Mouse (Mus musculus) hindbrain, embryonic 14.5 days (tissue): ENCODE measurements around the gene Gm6685. TPM values are rescaled to one million over a fixed set of nuclear protein-coding genes. Genes with fewer than 3 reads are reported as not detected.
"Not testable (repeated sequence)": the region's sequence is repeated elsewhere in the genome, so short reads cannot be mapped to it uniquely, and the experiment has no call there.

Source experiments
- ATAC-seq: fragments of 200-750 bp; cut with Nextera tagmentation; 2 replicates; pipeline ENCODE4 v1.8.0; 2017; ENCODE audit warnings: moderate number of reproducible peaks, mild to moderate bottlenecking, moderate TSS enrichment, moderate library complexity; ENCODE audit not compliant: low FRiP score
- DNase-seq: peaks from one replicate; pipeline ENCODE4 v3.0.0-alpha.2; 2015; ENCODE audit warnings: low spot score
- H3K27ac ChIP-seq: fragments of 300-500 bp; sonication (generic); 2 replicates; pipeline ENCODE4 v1.5.1; 2014; ENCODE audit warnings: mild to moderate bottlenecking, moderate library complexity
- H3K27me3 ChIP-seq: fragments of 300-500 bp; sonication (generic); 2 replicates; pipeline ENCODE4 v1.6.1; 2014; ENCODE audit warnings: mild to moderate bottlenecking, low read length, mixed read lengths; ENCODE audit not compliant: control insufficient read depth, insufficient read depth
- H3K36me3 ChIP-seq: fragments of 300-500 bp; sonication (generic); replicated peaks from 2 replicates; pipeline ENCODE4 v1.6.1; 2014; ENCODE audit not compliant: control insufficient read depth, insufficient read depth
- H3K4me1 ChIP-seq: fragments of 300-500 bp; sonication (generic); replicated peaks from 2 replicates; pipeline ENCODE4 v1.6.1; 2014; ENCODE audit warnings: antibody characterized with exemption, low read length, mixed read lengths; ENCODE audit not compliant: control insufficient read depth, insufficient read depth
- H3K4me2 ChIP-seq: fragments of 300-500 bp; sonication (generic); replicated peaks from 2 replicates; pipeline ENCODE4 v1.6.1; 2014; ENCODE audit warnings: mild to moderate bottlenecking, moderate library complexity
- H3K4me3 ChIP-seq: fragments of 300-500 bp; sonication (generic); replicated peaks from 2 replicates; pipeline ENCODE4 v1.5.1; 2014; ENCODE audit warnings: mild to moderate bottlenecking, low read length
- H3K9ac ChIP-seq: fragments of 300-500 bp; sonication (generic); 2 replicates; pipeline ENCODE4 v1.6.1; 2014
- H3K9me3 ChIP-seq: fragments of 300-500 bp; sonication (generic); 2 replicates; pipeline ENCODE4 v1.6.1; 2016; ENCODE audit warnings: low read length; ENCODE audit not compliant: control insufficient read depth
- WGBS: fragments of 180-500 bp; shearing (Covaris S2); extraction: QIAGEN DNeasy Blood & Tissue Kit; methylation state at CpG from one replicate; pipeline ENCODE4 v1.1.7; 2014; 5-methylcytosine and 5-hydroxymethylcytosine counted together
- polyA plus RNA-seq: library from polyadenylated mRNA; unstranded; fragments of >200 nt; fragmentation: Nextera tagmentation; extraction: Ambion mirVana; gene quantifications from 2 replicates; pipeline ENCODE4 v1.2.1, GENCODE M21; 2014

The Gm6685 gene
- polyA plus RNA-seq: not detected in 2 replicates

DNA sequence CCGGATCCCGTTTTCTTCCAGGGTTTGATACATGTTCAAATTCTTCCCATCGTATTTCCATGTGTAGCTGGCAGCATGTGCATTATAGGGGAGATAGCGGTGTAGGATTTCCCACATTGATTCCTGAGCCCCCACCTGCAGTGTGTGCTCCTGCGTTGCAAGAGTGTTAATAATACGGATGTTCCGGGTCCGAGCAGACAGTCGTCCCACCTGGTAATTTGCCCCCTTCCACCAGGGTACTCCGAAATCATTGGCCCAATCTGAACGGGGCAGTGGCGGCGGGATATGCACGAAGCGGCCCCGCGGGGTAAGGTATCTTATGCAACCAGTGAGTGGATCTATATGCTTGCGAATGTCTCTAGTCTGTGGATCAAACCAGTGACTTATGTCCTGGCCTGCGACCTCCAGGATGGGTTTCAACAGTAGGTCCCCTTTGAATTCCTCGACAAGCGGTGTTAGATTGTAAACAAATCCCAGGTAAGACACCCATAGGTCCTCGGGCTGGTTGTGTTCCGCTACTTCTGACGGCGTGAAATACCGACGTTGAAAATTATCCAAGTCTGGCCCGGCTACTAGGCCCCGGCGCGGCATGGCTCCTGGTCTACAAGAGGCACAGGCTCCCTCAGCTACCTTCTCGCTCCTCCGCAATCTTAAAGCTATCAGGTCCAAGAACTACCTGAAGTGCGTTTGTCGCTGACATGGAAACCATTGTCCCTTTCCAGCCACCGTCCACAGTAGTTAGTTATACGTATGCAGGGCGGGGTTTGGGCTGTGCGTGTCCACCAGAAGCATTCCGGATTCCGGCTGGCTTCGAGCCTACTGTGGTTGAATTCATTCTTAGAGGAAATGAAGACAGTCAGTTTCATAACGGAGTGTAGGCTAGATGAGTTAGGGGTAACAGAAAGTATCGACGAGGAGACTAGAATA, at the start of gene Gm6685:
Gene Gm6685 (minus strand): TSS at position 644 of the 927 bp plus-strand sequence.
- not testable (repeated sequence) for H3K9ac ChIP-seq, ATAC-seq, H3K9me3 ChIP-seq, H3K36me3 ChIP-seq, H3K4me2 ChIP-seq, H3K4me1 ChIP-seq, H3K27ac ChIP-seq, DNase-seq, H3K27me3 ChIP-seq, H3K4me3 ChIP-seq
- 95% methylated on average over 42 of the region's 45 CpGs for WGBS

DNA sequence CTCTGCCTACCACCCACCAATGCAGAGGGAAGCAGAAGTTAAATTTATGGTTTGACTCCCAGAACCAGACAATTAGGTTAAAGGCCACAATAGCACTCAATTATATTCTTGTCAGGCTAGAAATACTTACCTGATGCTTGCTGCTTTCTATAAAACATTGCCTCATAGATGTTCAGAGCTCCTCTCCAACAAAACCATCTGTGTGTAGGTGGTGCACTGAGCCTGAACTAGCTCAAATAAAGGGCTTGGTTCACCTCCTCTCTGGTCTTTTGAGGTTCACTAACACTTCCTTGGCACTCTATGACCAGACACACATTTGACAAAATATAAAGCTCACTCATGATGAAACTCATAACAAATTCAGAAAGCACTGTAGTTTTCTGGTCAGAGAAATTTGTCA, 36.2 kb upstream of the Gm6685 start:
- H3K4me1 ChIP-seq: no peaks in the 10 kb centered on the region
- H3K9ac ChIP-seq: no peak overlapping the region
- DNase-seq (no peak), ATAC-seq (no peak)
- no peak overlapping the region for H3K4me3 ChIP-seq
- no peak overlapping the region for H3K27ac ChIP-seq
- H3K9me3 ChIP-seq: no peaks in the 10 kb centered on the region
- H3K36me3 ChIP-seq: no peaks in the 10 kb centered on the region
- no peak overlapping the region for H3K4me2 ChIP-seq
- no peaks in the 10 kb centered on the region for H3K27me3 ChIP-seq

DNA sequence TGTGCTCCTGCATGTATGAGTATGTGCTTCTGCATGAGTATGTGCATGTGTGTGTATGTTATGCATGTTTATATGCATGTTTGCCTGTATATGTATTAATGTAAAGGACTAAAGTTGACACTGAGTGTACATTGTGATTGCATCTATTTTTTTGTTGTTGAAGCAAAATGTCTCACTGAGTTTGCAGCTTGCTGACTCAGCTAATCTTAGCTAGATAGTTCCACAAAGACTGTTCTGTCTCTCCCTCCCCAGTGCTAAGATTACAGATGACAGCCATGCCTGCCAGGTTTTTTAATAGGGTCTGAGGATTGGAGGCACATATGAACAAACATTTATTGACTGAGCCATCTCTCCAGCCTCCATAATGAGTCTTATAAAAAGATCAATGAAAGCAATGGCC, 35.0 kb upstream of the Gm6685 start:
- Histone ChIP-seq H3K27me3 (no peaks in the 10 kb centered on the region), H3K4me2 (no peak overlapping the region)

DNA sequence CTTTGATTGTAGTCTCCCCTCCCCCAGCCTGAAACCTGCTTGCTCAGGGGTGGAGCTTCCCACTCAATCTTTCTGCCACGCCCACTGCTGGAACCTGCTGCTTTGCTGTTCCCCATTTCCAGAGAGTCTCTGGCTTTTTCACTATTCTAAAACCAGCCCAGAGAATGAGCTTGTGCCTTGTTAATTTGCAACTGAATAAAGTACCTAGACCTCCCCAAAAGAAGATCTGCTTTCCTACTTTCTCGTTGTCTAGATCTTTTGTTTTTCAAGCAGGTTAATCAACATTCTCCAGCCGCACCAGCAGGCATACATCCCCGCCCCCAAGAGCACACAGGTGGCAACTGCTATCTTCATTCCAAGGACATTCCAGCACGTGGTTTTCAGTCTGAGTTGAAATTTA, 31.7 kb upstream of the Gm6685 start:
- not testable (repeated sequence) for H3K4me3 ChIP-seq, H3K27ac ChIP-seq, H3K9me3 ChIP-seq, H3K4me1 ChIP-seq, ATAC-seq, H3K9ac ChIP-seq, H3K27me3 ChIP-seq, H3K36me3 ChIP-seq, H3K4me2 ChIP-seq, DNase-seq
- 76% methylated on average over 5 of the region's 5 CpGs for WGBS

More for the DNA sequence above, 35.0 kb upstream of the Gm6685 start:
- no peak for DNase-seq
- no peak overlapping the region for H3K9ac ChIP-seq
- H3K4me1 ChIP-seq: no peaks in the 10 kb centered on the region
- ATAC-seq: no peak
- H3K36me3 ChIP-seq: no peaks in the 10 kb centered on the region
- no peak overlapping the region for H3K27ac ChIP-seq
- H3K9me3 ChIP-seq: 0 out of 2 replicates have a peak, but pooled peaks cover 4% of the 10 kb centered on the region
- no peak overlapping the region for H3K4me3 ChIP-seq

DNA sequence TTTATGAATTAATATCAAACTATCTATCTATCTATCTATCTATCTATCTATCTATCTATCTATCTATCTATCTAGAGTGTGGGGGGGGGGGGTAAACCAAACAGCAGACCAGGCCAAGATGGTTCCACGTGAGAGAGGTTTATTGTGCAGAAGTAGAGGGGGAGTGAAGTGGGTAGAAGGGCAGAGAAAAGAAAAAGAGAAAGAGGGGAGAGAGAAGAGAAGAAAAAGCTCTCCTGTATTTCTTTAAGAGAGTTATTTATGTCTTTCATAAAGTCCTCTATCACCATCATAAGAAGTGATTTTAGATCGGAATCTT, 26.2 kb upstream of the Gm6685 start:
- ATAC-seq (peak; percentile 31; the same call in 1 of the 2 replicates), DNase-seq (no peak)
- no peaks in the 10 kb centered on the region for H3K27me3 ChIP-seq
- peaks cover 12% of the 10 kb centered on the region for H3K4me1 ChIP-seq
- 40% methylated on average over 2 of the region's 2 CpGs for WGBS
- H3K9ac ChIP-seq: peak overlapping the region; percentile 56
- peak overlapping the region; percentile 61 for H3K4me2 ChIP-seq
- H3K36me3 ChIP-seq: no peaks in the 10 kb centered on the region
- H3K27ac ChIP-seq: peak overlapping the region; percentile 57; the same call in 1 of the 2 replicates
- H3K4me3 ChIP-seq: peak overlapping the region; percentile 27
- 0 out of 2 replicates have a peak, but pooled peaks cover 4% of the 10 kb centered on the region for H3K9me3 ChIP-seq

DNA sequence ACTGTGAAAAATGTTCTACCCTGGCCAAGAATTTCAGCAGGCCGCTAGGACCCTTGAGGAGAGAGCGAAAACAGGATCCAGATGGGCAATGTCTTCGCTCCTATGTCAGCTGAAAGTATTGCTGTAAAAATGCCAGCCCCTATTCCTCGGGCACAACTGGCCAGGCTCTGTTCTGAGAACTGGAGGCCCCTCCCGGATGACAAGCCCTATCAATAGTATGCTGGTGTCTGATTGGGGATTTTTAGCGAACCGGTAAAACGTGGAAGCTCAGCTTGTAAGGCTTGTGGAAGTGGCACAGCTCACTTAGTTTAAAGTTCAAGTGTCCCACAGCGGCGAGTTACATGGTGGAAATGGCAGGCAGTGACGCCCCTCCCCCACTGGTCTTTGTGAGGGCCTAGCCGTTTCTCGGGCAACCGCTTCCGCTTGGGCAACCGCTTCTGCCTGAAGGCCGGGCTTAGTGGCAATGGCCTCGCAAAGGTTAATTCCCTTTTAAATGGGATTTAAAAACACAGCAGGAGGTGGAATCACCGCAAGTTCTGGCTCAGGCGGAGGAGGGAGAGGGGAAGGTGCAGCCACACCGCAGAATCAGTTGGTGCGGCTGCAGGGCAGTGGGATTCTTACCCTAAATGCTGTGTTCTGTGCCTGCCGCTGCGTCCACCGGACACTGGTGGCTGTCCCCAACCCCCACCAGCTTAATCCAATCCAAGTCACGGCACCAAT, 25.7 kb upstream of the Gm6685 start:
- 0 out of 2 replicates have a peak, but pooled peaks cover 4% of the 10 kb centered on the region for H3K9me3 ChIP-seq
- peak; percentile 96 for ATAC-seq
- peak; percentile 82 for DNase-seq
- peak overlapping the region; percentile 61 for H3K4me2 ChIP-seq
- H3K27me3 ChIP-seq: no peaks in the 10 kb centered on the region
- H3K36me3 ChIP-seq: no peaks in the 10 kb centered on the region
- 4% methylated on average over 26 of the region's 26 CpGs for WGBS
- peak overlapping the region; percentile 56 for H3K9ac ChIP-seq
- H3K4me3 ChIP-seq: peak overlapping the region; percentile 27
- H3K4me1 ChIP-seq: peaks cover 12% of the 10 kb centered on the region
- peak overlapping the region; percentile 57 for H3K27ac ChIP-seq

DNA sequence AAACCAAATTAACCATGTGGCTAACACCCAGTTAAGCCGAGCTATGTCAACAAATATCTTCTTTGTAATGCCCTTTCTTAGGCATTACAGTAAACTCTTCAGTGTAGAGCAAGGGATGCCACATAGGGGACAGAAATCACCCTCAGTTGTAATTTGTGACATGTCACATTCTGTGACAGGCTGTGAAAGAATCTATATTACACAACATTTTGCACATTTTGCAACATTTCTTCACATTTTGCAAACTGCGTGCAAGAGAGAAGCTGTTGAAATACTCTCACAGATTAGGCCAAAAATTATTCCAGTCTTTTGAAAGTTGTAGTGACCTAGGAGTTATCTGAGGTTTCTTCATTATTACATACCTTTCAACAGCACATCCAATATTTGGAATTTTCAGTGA, 3.8 kb upstream of the Gm6685 start:
- Histone ChIP-seq H3K4me3 (no peak overlapping the region), H3K27ac (no peak overlapping the region), H3K4me1 (no peaks in the 10 kb centered on the region), H3K9ac (no peak overlapping the region), H3K36me3 (no peaks in the 10 kb centered on the region), H3K4me2 (no peak overlapping the region), H3K27me3 (no peaks in the 10 kb centered on the region), H3K9me3 (no peaks in the 10 kb centered on the region)
- 94% methylated on average over 2 of the region's 2 CpGs for WGBS
- ATAC-seq (no peak), DNase-seq (no peak)

DNA sequence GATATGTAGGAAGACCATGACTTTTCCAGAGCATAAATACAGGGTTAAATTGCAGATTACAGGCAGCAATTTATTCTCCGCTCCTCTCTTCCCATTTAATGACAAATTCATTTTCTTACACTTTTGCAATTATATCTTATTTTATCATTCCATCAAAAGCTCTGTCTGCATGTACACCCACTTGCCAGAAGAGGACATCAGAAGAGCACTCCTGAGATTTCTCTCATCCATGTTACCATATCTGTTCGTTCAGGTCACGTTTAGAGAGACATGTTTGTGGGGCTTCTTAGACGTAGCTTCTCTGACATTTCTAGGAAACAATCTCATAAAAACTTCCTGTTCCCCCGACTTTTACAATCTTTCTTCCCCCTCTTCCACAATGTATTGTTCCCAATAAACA, 2.2 kb upstream of the Gm6685 start:
- H3K4me1 ChIP-seq: no peaks in the 10 kb centered on the region
- DNase-seq (no peak), ATAC-seq (no peak)
- H3K27me3 ChIP-seq: no peaks in the 10 kb centered on the region
- H3K9ac ChIP-seq: no peak overlapping the region
- H3K4me3 ChIP-seq: no peak overlapping the region
- H3K27ac ChIP-seq: no peak overlapping the region
- no peaks in the 10 kb centered on the region for H3K36me3 ChIP-seq
- no peak overlapping the region for H3K4me2 ChIP-seq
- H3K9me3 ChIP-seq: no peaks in the 10 kb centered on the region
- 70% methylated on average over 5 of the region's 5 CpGs for WGBS

DNA sequence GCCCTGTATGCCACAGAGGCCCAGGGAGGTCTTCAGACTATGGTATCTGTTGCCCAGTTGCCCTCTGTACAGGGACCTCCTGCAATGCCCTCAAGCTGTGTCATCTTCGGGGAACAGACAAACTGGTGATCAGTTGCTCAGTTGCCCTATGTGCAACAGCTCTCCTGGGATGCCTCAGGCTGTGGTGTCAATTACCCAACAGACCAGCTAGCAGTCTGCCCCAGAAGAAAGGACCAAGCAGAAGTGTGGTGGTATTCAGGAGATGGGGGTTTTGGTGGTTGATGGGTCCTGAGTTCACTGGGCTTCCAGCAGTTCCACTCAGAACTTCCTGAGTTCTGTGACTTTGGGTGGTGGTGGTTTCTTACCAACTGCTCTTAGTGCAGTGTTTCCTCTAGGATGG, 11.8 kb downstream of the Gm6685 start:
- Histone ChIP-seq H3K4me3 (no peak overlapping the region), H3K36me3 (no peaks in the 10 kb centered on the region), H3K27me3 (no peaks in the 10 kb centered on the region), H3K4me1 (no peaks in the 10 kb centered on the region), H3K27ac (no peak overlapping the region), H3K9me3 (0 out of 2 replicates have a peak, but pooled peaks cover 6% of the 10 kb centered on the region), H3K4me2 (no peak overlapping the region), H3K9ac (no peak overlapping the region)
- WGBS: 79% methylated on average over 1 of the region's 1 CpGs
- no peak for ATAC-seq
- DNase-seq: no peak
